Mouse (Mus musculus) G1E (cell line): ENCODE data around the gene Gm6169.

Experiments
- CTCF ChIP-seq: IDR thresholded peaks from 2 replicates; pipeline ENCODE4 v1.5.1; 2012; ENCODE audit warnings: low read depth, low read length, inconsistent platforms, mixed read lengths
- GATA1 ChIP-seq: IDR thresholded peaks from 2 replicates; pipeline ENCODE4 v1.6.1; 2012; ENCODE audit warnings: borderline replicate concordance, low read length, inconsistent platforms, mixed read lengths
- GATA2 ChIP-seq: IDR thresholded peaks from 2 replicates; pipeline ENCODE4 v1.6.1; 2012; ENCODE audit warnings: low read depth, low read length, inconsistent platforms, borderline replicate concordance
- POLR2AphosphoS5 ChIP-seq: IDR thresholded peaks from 2 replicates; pipeline ENCODE4 v1.6.1; 2012; ENCODE audit warnings: low read depth, low read length, inconsistent platforms; ENCODE audit not compliant: insufficient replicate concordance

DNA sequence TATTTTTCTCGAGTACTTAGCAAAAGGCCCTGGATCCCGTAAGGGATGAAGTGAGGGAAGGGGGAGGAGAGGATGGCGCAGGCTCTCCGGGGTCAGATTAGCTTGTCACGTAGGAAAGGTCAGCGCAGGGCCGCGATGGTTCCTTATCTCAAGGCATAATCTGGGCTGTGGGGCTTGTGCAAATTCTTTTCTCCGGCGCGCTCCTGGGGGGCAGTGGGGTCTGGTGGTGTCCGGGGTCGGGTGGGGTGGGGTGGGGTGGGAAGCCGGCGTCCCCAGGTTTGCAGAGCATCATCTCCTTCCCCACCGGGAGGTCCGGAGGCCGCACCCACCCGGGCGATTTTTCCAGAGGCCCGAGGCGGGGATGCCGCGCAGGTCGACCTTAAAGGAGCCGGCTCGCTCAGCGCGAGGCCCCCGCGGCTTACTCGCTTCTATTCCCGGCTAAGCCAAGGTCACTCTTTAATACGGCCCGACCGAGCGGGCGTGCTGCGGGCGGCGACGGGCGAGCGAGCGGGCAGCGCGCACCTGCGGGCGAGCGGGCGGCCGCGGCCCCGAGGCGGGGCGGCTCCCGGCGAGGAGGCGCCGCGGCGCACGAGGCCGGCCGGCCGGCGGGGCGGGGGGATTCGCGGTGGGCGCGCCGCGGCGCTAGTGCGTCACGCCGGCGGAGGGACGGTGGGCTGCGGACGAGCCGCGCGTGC, 28.0 kb downstream of the Gm6169 start:
- no peak for TF ChIP-seq CTCF
- no peak for TF ChIP-seq GATA1
- no peak for TF ChIP-seq GATA2
- no peak for TF ChIP-seq POLR2AphosphoS5
